Mouse (Mus musculus): ENCODE results near the gene Hmgn3.

GRCm38 (mm10) chr9:83083790-83084469, 62.6 kb downstream of the Hmgn3 start:
- TF ChIP-seq CTCF (conservative IDR thresholded peaks at IDR 0.05; ENCODE audit: low read length) (no peak), POU5F1 (IDR thresholded peaks at IDR 0.05; ENCODE audit: borderline replicate concordance, low read length) (no peak), NANOG (IDR thresholded peaks at IDR 0.05; ENCODE audit: borderline replicate concordance, low read length) (no peak)

Data from E14TG2a.4 (cell line).